Mouse (Mus musculus) neural tube, embryonic 14.5 days (tissue): ENCODE data around the gene Fn3k. TPM values are rescaled to one million over a fixed set of nuclear protein-coding genes. Genes with fewer than 3 reads are reported as not detected.
A peak's percentile ranks its signal among the peaks of the same experiment; 100 is the strongest.

Experiments used
- ATAC-seq: fragments of 200-750 bp; cut with Nextera tagmentation; 2 replicates; pipeline ENCODE4 v1.8.0; 2017; ENCODE audit warnings: low read depth, mild to moderate bottlenecking, moderate TSS enrichment, moderate library complexity
- H3K27ac ChIP-seq: fragments of 300-500 bp; sonication (generic); 2 replicates; pipeline ENCODE4 v1.5.1; 2014; ENCODE audit warnings: low read depth, mild to moderate bottlenecking, control low read depth, low read length, moderate library complexity, mixed read lengths
- H3K27me3 ChIP-seq: fragments of 300-500 bp; sonication (generic); 2 replicates; pipeline ENCODE4 v1.6.1; 2014; ENCODE audit warnings: low read length; ENCODE audit not compliant: control insufficient read depth, insufficient read depth
- H3K36me3 ChIP-seq: fragments of 300-500 bp; sonication (generic); 2 replicates; pipeline ENCODE4 v1.6.1; 2014; ENCODE audit warnings: low read length, mixed read lengths; ENCODE audit not compliant: control insufficient read depth, insufficient read depth
- H3K4me1 ChIP-seq: fragments of 300-500 bp; sonication (generic); 2 replicates; pipeline ENCODE4 v1.6.1; 2014; ENCODE audit warnings: low read length; ENCODE audit not compliant: control insufficient read depth, insufficient read depth
- H3K4me2 ChIP-seq: fragments of 300-500 bp; sonication (generic); 2 replicates; pipeline ENCODE4 v1.6.1; 2014; ENCODE audit warnings: mild to moderate bottlenecking, low read depth, low read length, control low read depth
- H3K4me3 ChIP-seq: fragments of 300-500 bp; sonication (generic); 2 replicates; pipeline ENCODE4 v1.5.1; 2014; ENCODE audit warnings: low read depth, low read length, control low read depth, mixed read lengths
- H3K9ac ChIP-seq: fragments of 300-500 bp; sonication (generic); replicated peaks from 2 replicates; pipeline ENCODE4 v1.6.1; 2014; ENCODE audit warnings: low read depth, mild to moderate bottlenecking, control low read depth, low read length, mixed read lengths
- H3K9me3 ChIP-seq: fragments of 300-500 bp; sonication (generic); 2 replicates; pipeline ENCODE4 v1.6.1; 2016; ENCODE audit warnings: low read length; ENCODE audit not compliant: control insufficient read depth
- WGBS: fragments of 180-500 bp; shearing (Covaris S2); extraction: QIAGEN DNeasy Blood & Tissue Kit; methylation state at CpG from one replicate; pipeline ENCODE4 v1.1.7; 2014; 5-methylcytosine and 5-hydroxymethylcytosine counted together
- polyA plus RNA-seq: library from polyadenylated mRNA; unstranded; fragments of >200 nt; fragmentation: Nextera tagmentation; extraction: Ambion mirVana; gene quantifications from 2 replicates; pipeline ENCODE4 v1.2.1, GENCODE M21; 2014

Fn3k gene
- 6.4 and 8.1 TPM in 2 replicates for polyA plus RNA-seq

GRCm38 (mm10) chr11:121434156-121435155, at the start of gene Fn3k:
TSS of gene Fn3k (plus strand) at chr11:121434913.
- peak within 1 kb of the TSS; percentile 81 for H3K4me2 ChIP-seq
- H3K27ac ChIP-seq: peak within 1 kb of the TSS; percentile 66; the same call in 1 of the 2 replicates
- peaks cover 3% of the 10 kb centered on the region for H3K36me3 ChIP-seq
- H3K27me3 ChIP-seq: no peaks in the 10 kb centered on the region
- ATAC-seq: peak; percentile 98
- H3K9ac ChIP-seq: peak within 1 kb of the TSS; percentile 30
- H3K9me3 ChIP-seq: no peaks in the 10 kb centered on the region
- 6% methylated on average over 30 of the region's 30 CpGs for WGBS
- peak within 1 kb of the TSS; percentile 39 for H3K4me3 ChIP-seq
- H3K4me1 ChIP-seq: peaks cover 8% of the 10 kb centered on the region

DNA sequence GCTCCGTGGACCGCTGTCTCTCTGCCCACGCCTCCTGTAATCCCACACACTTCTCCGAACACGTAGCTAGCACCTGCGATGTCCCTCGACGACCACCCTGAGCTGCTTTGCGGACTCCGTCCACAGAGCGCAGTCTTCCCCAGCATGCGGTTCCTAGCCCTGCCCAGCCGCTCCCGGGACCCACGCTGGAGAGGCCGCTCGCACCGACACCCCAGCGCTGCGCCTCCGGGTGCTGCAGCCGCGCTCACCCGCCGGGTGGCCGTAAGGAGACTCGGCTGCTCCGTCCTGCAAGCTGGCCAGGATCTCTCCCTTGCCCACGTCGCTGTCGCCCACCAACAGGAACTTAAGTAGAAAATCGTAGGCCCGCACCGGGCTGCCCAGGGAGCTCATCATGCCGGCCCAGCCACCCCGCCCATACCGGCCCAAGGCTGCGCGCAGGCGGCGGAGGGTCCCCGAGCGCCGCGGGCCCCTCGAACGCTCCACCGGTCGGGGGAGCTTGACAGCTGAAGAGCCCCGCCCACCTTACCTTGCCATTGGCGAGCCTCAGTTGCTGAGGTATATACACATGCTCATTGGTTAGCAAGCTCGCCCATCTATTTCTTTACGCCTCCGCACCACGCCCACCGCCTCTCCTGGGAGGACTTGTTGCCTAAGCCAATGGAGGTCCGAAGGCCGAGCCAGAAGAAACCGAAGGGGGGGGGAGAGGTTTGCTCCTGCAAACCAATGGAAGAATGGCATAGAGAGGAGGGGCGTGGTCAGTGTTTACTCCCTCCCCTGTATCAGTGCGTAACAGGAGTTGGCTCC, 46.8 kb upstream of the Fn3k start, which contains the start of gene Rab40b:
Rab40b (minus strand) TSS at position 502 of the 804 bp plus-strand sequence.
- no peaks in the 10 kb centered on the region for H3K9me3 ChIP-seq

DNA sequence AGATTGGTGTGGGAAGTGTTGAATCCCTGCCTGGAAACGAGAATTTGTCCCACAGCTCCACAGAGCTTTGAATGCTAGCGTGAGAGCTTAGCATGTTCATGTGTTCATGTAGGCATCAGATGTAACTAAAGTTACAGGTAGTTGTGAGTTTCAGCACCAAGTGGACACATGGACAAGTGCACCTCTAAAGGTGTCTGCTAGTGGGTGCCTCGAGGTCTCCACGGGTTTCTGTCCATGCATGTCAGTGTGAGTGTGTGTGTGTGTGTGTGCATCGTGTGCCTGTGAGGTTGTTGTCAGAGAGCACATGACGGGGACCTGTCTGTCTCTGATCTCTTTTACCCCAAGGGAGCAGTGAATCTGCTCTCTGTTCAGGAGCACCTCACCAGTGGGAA, 46.2 kb upstream of the Fn3k start:
- H3K4me2 ChIP-seq: peak overlapping the region; percentile 73
- 0 out of 2 replicates have a peak, but pooled peaks cover 6% of the 10 kb centered on the region for H3K4me1 ChIP-seq
- no peak overlapping the region for H3K9ac ChIP-seq
- H3K27ac ChIP-seq: no peak overlapping the region
- H3K4me3 ChIP-seq: peak overlapping the region; percentile 57; the same call in 1 of the 2 replicates
- no peak for ATAC-seq
- no peaks in the 10 kb centered on the region for H3K27me3 ChIP-seq
- H3K9me3 ChIP-seq: no peaks in the 10 kb centered on the region
- no peaks in the 10 kb centered on the region for H3K36me3 ChIP-seq
- 5% methylated on average over 6 of the region's 6 CpGs for WGBS

More for the DNA sequence above, 46.8 kb upstream of the Fn3k start, which contains the start of gene Rab40b:
- no peaks in the 10 kb centered on the region for H3K27me3 ChIP-seq
- H3K4me1 ChIP-seq: 0 out of 2 replicates have a peak, but pooled peaks cover 6% of the 10 kb centered on the region
- peak within 1 kb of the TSS; percentile 62 for H3K9ac ChIP-seq
- no peaks in the 10 kb centered on the region for H3K36me3 ChIP-seq
- peak within 1 kb of the TSS; percentile 73 for H3K4me2 ChIP-seq
- H3K27ac ChIP-seq: no peak within 1 kb of the TSS; the same call in 1 of the 2 replicates
- H3K4me3 ChIP-seq: peak within 1 kb of the TSS; percentile 57
- WGBS: 1% methylated on average over 61 of the region's 61 CpGs
- ATAC-seq: peak; percentile 98

- no peak for ATAC-seq
- H3K9me3 ChIP-seq: no peaks in the 10 kb centered on the region
Observed at GRCm38 (mm10) chr11:121390793-121391192, 43.9 kb upstream of the Fn3k start.

GRCm38 (mm10) chr11:121392405-121392804, 42.3 kb upstream of the Fn3k start:
- H3K9me3 ChIP-seq: no peaks in the 10 kb centered on the region
- 0 out of 2 replicates have a peak, but pooled peaks cover 3% of the 10 kb centered on the region for H3K4me1 ChIP-seq
- no peaks in the 10 kb centered on the region for H3K27me3 ChIP-seq
- no peak overlapping the region for H3K27ac ChIP-seq
- no peak overlapping the region for H3K4me2 ChIP-seq
- H3K9ac ChIP-seq: no peak overlapping the region
- H3K36me3 ChIP-seq: no peaks in the 10 kb centered on the region
- 94% methylated on average over 3 of the region's 3 CpGs for WGBS
- no peak overlapping the region for H3K4me3 ChIP-seq
- ATAC-seq: no peak

More at GRCm38 (mm10) chr11:121390793-121391192, 43.9 kb upstream of the Fn3k start:
- Histone ChIP-seq H3K27ac (no peak overlapping the region), H3K4me3 (no peak overlapping the region), H3K36me3 (no peaks in the 10 kb centered on the region), H3K4me2 (no peak overlapping the region), H3K27me3 (no peaks in the 10 kb centered on the region), H3K9ac (no peak overlapping the region), H3K4me1 (0 out of 2 replicates have a peak, but pooled peaks cover 6% of the 10 kb centered on the region)
- WGBS: 79% methylated on average over 3 of the region's 3 CpGs

DNA sequence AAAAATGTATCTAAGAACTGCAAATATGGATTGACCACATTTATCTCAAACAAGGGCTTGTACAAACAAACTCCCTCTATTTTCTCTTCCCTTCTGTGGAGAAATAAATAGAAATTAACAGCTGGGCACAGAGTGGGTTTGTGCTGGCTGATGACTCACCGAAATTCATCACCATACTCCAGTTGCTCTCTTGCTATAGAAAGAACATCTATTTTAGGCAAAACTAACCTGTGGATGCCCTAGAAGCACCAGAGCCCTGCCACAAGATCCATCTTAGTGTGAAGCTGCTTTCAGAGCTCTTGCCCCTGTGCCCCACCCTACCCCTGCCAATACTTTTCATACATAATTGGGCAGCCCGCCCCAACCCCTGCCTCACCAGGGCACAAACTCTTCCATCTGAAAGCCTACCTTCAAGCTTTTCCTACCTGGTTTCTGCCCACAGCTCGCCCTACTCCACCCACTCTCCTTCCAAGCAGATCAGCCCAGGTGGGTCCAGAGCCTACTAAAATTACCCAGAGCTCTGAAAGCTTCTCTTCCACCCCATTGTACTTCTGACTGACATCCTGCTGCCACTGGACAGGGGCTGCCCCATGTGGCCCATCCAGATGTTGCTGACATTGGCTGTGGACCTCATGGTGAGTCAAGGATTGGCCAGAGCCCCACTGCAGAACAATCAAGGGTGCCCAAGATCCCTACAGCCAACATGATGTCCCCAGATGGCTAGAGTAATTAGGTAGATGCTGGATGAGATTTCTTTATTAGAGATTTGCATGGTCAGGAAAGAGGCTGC, 27.2 kb upstream of the Fn3k start:
- no peak for ATAC-seq
- no peaks in the 10 kb centered on the region for H3K36me3 ChIP-seq
- H3K9me3 ChIP-seq: no peaks in the 10 kb centered on the region
- H3K4me1 ChIP-seq: no peaks in the 10 kb centered on the region
- 74% methylated on average over 3 of the region's 3 CpGs for WGBS
- H3K9ac ChIP-seq: no peak overlapping the region
- H3K27me3 ChIP-seq: no peaks in the 10 kb centered on the region
- H3K4me2 ChIP-seq: no peak overlapping the region
- no peak overlapping the region for H3K4me3 ChIP-seq
- no peak overlapping the region for H3K27ac ChIP-seq

- no peaks in the 10 kb centered on the region for H3K36me3 ChIP-seq
- no peaks in the 10 kb centered on the region for H3K4me1 ChIP-seq
- H3K27ac ChIP-seq: no peak overlapping the region
- 89% methylated on average over 5 of the region's 5 CpGs for WGBS
- no peak for ATAC-seq
- H3K4me2 ChIP-seq: no peak overlapping the region
- H3K9ac ChIP-seq: no peak overlapping the region
- H3K4me3 ChIP-seq: no peak overlapping the region
- H3K9me3 ChIP-seq: no peaks in the 10 kb centered on the region
- no peaks in the 10 kb centered on the region for H3K27me3 ChIP-seq
Observed at GRCm38 (mm10) chr11:121414762-121415161, 20.0 kb upstream of the Fn3k start.

- no peak overlapping the region for H3K9ac ChIP-seq
- no peaks in the 10 kb centered on the region for H3K9me3 ChIP-seq
- no peak for ATAC-seq
- H3K36me3 ChIP-seq: no peaks in the 10 kb centered on the region
- H3K4me1 ChIP-seq: no peaks in the 10 kb centered on the region
- H3K27me3 ChIP-seq: no peaks in the 10 kb centered on the region
- H3K27ac ChIP-seq: no peak overlapping the region
- H3K4me3 ChIP-seq: no peak overlapping the region
- 77% methylated on average over 5 of the region's 5 CpGs for WGBS
- no peak overlapping the region for H3K4me2 ChIP-seq
Observed at GRCm38 (mm10) chr11:121415351-121415750, 19.4 kb upstream of the Fn3k start.
